ENCODE assay signal across 8 mouse cellular contexts in the genomic region with DNA sequence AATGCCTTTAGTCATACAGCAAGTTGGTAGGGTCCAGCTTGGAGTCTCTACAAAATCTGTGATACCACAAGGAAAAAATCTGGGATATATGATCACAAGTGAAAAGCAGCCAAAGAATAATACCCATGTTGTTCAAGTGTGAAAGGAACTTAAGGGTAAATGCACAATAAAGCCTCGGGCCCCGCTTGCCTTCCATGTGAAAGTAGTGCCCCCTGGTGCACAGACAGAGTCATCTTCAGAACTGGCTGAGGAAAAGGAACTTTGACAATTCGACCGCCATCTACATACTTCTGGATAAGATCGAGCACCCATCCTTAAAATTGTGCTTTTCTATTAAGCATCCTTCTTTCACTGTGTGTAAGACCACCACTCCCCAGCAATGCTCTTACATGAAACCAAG. TPM values are rescaled to one million over a fixed set of nuclear protein-coding genes. Genes with fewer than 3 reads are reported as not detected.
DNase-seq lines count a peak whose midpoint lies in the region; ATAC-seq lines count a peak whose summit lies in the region.

No protein-coding gene starts in this region.

- H3K4me3 ChIP-seq in heart, embryonic 10.5 days = no peak overlapping the region

- H3K36me3 ChIP-seq in heart, embryonic 10.5 days = no peaks in the 10 kb centered on the region

- WGBS in heart, embryonic 10.5 days = 46% methylated on average over 5 of the region's 5 CpGs

- no peaks in the 10 kb centered on the region for H3K9me3 ChIP-seq in heart, embryonic 10.5 days

- H3K27me3 ChIP-seq in heart, embryonic 10.5 days (ENCODE audit: insufficient read depth, poor library complexity, severe bottlenecking) = no peaks in the 10 kb centered on the region

- no peak overlapping the region for H3K27ac ChIP-seq in heart, embryonic 10.5 days

- peaks cover 9% of the 10 kb centered on the region; the same call in 1 of the 2 replicates for H3K4me1 ChIP-seq in heart, embryonic 10.5 days

- DNase-seq in heart, adult 8-10 months (ENCODE audit: low spot score) = peak; percentile 28
- no peak for DNase-seq in heart, embryonic 10.5 days (ENCODE audit: low spot score)
- peak; percentile 63 for DNase-seq in urinary bladder, postnatal 14 days (ENCODE audit: low spot score)
- DNase-seq in urinary bladder, postnatal 10 days (ENCODE audit: low spot score) = no peak
- peak; percentile 20 to 31 for DNase-seq in cerebellum, postnatal 36 days
- DNase-seq in layer of hippocampus, adult 18-20 months (ENCODE audit: low spot score in 2 of 2) = peak; percentile 16 to 54

- peak; percentile 87 for ATAC-seq in megakaryocyte progenitor cell, adult 5-6 weeks (replicated peaks; ENCODE audit: poor library complexity)
- ATAC-seq in erythroblast, adult 5-6 weeks (replicated peaks; ENCODE audit: low FRiP score, poor library complexity, severe bottlenecking) = no peak

RNA-seq across cellular contexts. Expression of gene Stat4, which starts 11.6 kb away (rescaled TPM):
- total RNA-seq in heart, adult 8-10 months (2022) = under 1 TPM in 2 of 4 experiments, not detected in 2; 0.28 to 0.35 TPM
- 0.99 and 1.0 TPM in 2 replicates for polyA plus RNA-seq in heart, embryonic 10.5 days (2016; fragmentation: Nextera tagmentation; extraction: Ambion mirVana)
- under 1 TPM; 0.46 to 0.97 TPM for total RNA-seq in layer of hippocampus, adult 18-20 months (2021)
- total RNA-seq in megakaryocyte progenitor cell, adult 5-6 weeks (2015) = 36.2 and 42.3 TPM in 2 replicates
- total RNA-seq in megakaryocyte progenitor cell, adult 5-6 weeks (2017) = 22.0 and 25.5 TPM in 2 replicates
- 7.1 and 8.2 TPM in 2 replicates for total RNA-seq in erythroblast, adult 5-6 weeks (2015; ENCODE audit: low replicate concordance)
- total RNA-seq in erythroblast, adult 5-6 weeks (2017; ENCODE audit: low replicate concordance) = 4.3 and 8.3 TPM in 2 replicates

Comparison
In these comparisons a context has a peak if more than half of its experiments do, and no peak if none do; other contexts are left out.
1. DNase-seq: peak in heart, adult 8-10 months (single experiment), urinary bladder, postnatal 14 days (single experiment), cerebellum, postnatal 36 days (2 of 2) and layer of hippocampus, adult 18-20 months (2 of 2); none in heart, embryonic 10.5 days (single experiment) and urinary bladder, postnatal 10 days (single experiment).